Mouse (Mus musculus) stomach, embryonic 15.5 days (tissue): ENCODE results near the gene Erc2. TPM values are rescaled to one million over a fixed set of nuclear protein-coding genes. Genes with fewer than 3 reads are reported as not detected.

ENCODE experiments used
- ATAC-seq: fragments of 200-750 bp; cut with Nextera tagmentation; 2 replicates; pipeline ENCODE4 v1.8.0; 2017; ENCODE audit warnings: low read depth, moderate number of reproducible peaks, moderate TSS enrichment; ENCODE audit not compliant: insufficient read depth, low FRiP score
- H3K27ac ChIP-seq: fragments of 300-500 bp; sonication (generic); 2 replicates; pipeline ENCODE4 v1.5.1; 2015; ENCODE audit warnings: mild to moderate bottlenecking, inconsistent platforms
- H3K27me3 ChIP-seq: fragments of 300-500 bp; sonication (generic); replicated peaks from 2 replicates; pipeline ENCODE4 v1.6.1; 2015; ENCODE audit warnings: inconsistent platforms
- H3K36me3 ChIP-seq: fragments of 300-500 bp; sonication (generic); 2 replicates; pipeline ENCODE4 v1.6.1; 2015; ENCODE audit warnings: inconsistent platforms
- H3K4me1 ChIP-seq: fragments of 300-500 bp; sonication (generic); 2 replicates; pipeline ENCODE4 v1.6.1; 2015; ENCODE audit warnings: inconsistent platforms
- H3K4me2 ChIP-seq: fragments of 300-500 bp; sonication (generic); 2 replicates; pipeline ENCODE4 v1.6.1; 2015; ENCODE audit warnings: mild to moderate bottlenecking, inconsistent platforms
- H3K4me3 ChIP-seq: fragments of 300-500 bp; sonication (generic); replicated peaks from 2 replicates; pipeline ENCODE4 v1.5.1; 2015; ENCODE audit warnings: inconsistent platforms
- H3K9ac ChIP-seq: fragments of 300-500 bp; sonication (generic); 2 replicates; pipeline ENCODE4 v1.6.1; 2015; ENCODE audit warnings: inconsistent platforms
- H3K9me3 ChIP-seq: fragments of 300-500 bp; sonication (generic); 2 replicates; pipeline ENCODE4 v1.6.1; 2016; ENCODE audit warnings: inconsistent platforms
- WGBS: fragments of 180-500 bp; shearing (Covaris S2); methylation state at CpG from one replicate; pipeline ENCODE4 v1.1.7; 2015; 5-methylcytosine and 5-hydroxymethylcytosine counted together
- polyA plus RNA-seq: library from polyadenylated mRNA; unstranded; fragments of >200 nt; fragmentation: Nextera tagmentation; extraction: Ambion mirVana; gene quantifications from 2 replicates; pipeline ENCODE4 v1.2.1, GENCODE M21; 2015

Erc2 gene
- polyA plus RNA-seq, 1 experiment from 2014 or later, result 4.8 TPM

- no peak for ATAC-seq
Observed at GRCm38 (mm10) chr14:27985201-27985600, 363.0 kb downstream of the Erc2 start.

GRCm38 (mm10) chr14:27987422-27987821 is 365.2 kb downstream of the Erc2 start:
- H3K4me1 ChIP-seq, result no peaks in the 10 kb centered on the region

More at GRCm38 (mm10) chr14:27985201-27985600, 363.0 kb downstream of the Erc2 start:
- WGBS, result 74% methylated on average over 5 of the region's 5 CpGs
- no peaks in the 10 kb centered on the region for H3K9me3 ChIP-seq
- no peak overlapping the region for H3K4me3 ChIP-seq
- no peaks in the 10 kb centered on the region for H3K27me3 ChIP-seq
- no peaks in the 10 kb centered on the region for H3K4me1 ChIP-seq
- H3K9ac ChIP-seq, result no peak overlapping the region
- H3K27ac ChIP-seq, result no peak overlapping the region
- no peaks in the 10 kb centered on the region for H3K36me3 ChIP-seq
- no peak overlapping the region for H3K4me2 ChIP-seq

GRCm38 (mm10) chr14:27998551-27998950 is 376.3 kb downstream of the Erc2 start:
- no peaks in the 10 kb centered on the region for H3K9me3 ChIP-seq
- WGBS, result 47% methylated on average over 3 of the region's 3 CpGs
- H3K9ac ChIP-seq, result no peak overlapping the region
- no peak for ATAC-seq
- no peak overlapping the region for H3K27ac ChIP-seq
- no peak overlapping the region for H3K4me3 ChIP-seq
- H3K4me2 ChIP-seq, result no peak overlapping the region
- H3K27me3 ChIP-seq, result no peaks in the 10 kb centered on the region
- H3K4me1 ChIP-seq, result no peaks in the 10 kb centered on the region
- H3K36me3 ChIP-seq, result no peaks in the 10 kb centered on the region

More at GRCm38 (mm10) chr14:27987422-27987821, 365.2 kb downstream of the Erc2 start:
- WGBS, result 84% methylated on average over 1 of the region's 1 CpGs
- ATAC-seq, result no peak
- Histone ChIP-seq H3K27ac (no peak overlapping the region), H3K9me3 (no peaks in the 10 kb centered on the region), H3K36me3 (no peaks in the 10 kb centered on the region), H3K9ac (no peak overlapping the region), H3K4me3 (no peak overlapping the region), H3K4me2 (no peak overlapping the region), H3K27me3 (no peaks in the 10 kb centered on the region)

- Histone ChIP-seq H3K4me2 (no peak overlapping the region), H3K4me3 (no peak overlapping the region), H3K27ac (no peak overlapping the region), H3K9ac (no peak overlapping the region), H3K4me1 (no peaks in the 10 kb centered on the region), H3K36me3 (no peaks in the 10 kb centered on the region), H3K9me3 (no peaks in the 10 kb centered on the region), H3K27me3 (no peaks in the 10 kb centered on the region)
- ATAC-seq, result no peak
- WGBS, result 37% methylated on average over 4 of the region's 4 CpGs
Observed at GRCm38 (mm10) chr14:28004023-28004422, 381.8 kb downstream of the Erc2 start.

- Histone ChIP-seq H3K4me3 (no peak overlapping the region), H3K27me3 (no peaks in the 10 kb centered on the region), H3K9me3 (no peaks in the 10 kb centered on the region), H3K4me2 (no peak overlapping the region), H3K9ac (no peak overlapping the region), H3K27ac (no peak overlapping the region), H3K36me3 (no peaks in the 10 kb centered on the region), H3K4me1 (no peaks in the 10 kb centered on the region)
- WGBS, result 42% methylated on average over 10 of the region's 10 CpGs
- ATAC-seq, result no peak
Observed at GRCm38 (mm10) chr14:28010536-28011280, 388.5 kb downstream of the Erc2 start.

- Histone ChIP-seq H3K27me3 (no peaks in the 10 kb centered on the region), H3K36me3 (no peaks in the 10 kb centered on the region), H3K4me1 (no peaks in the 10 kb centered on the region), H3K9me3 (no peaks in the 10 kb centered on the region), H3K4me3 (no peak overlapping the region), H3K27ac (no peak overlapping the region), H3K9ac (no peak overlapping the region), H3K4me2 (no peak overlapping the region)
- WGBS, result 73% methylated on average over 6 of the region's 6 CpGs
- ATAC-seq, result no peak
Observed at GRCm38 (mm10) chr14:28023199-28023598, 401.0 kb downstream of the Erc2 start.

GRCm38 (mm10) chr14:28030870-28031269 is 408.6 kb downstream of the Erc2 start:
- H3K27me3 ChIP-seq, result no peaks in the 10 kb centered on the region
- H3K9me3 ChIP-seq, result no peaks in the 10 kb centered on the region
- H3K4me1 ChIP-seq, result no peaks in the 10 kb centered on the region
- H3K9ac ChIP-seq, result no peak overlapping the region
- no peak overlapping the region for H3K27ac ChIP-seq
- no peak overlapping the region for H3K4me3 ChIP-seq
- ATAC-seq, result no peak
- 73% methylated on average over 1 of the region's 1 CpGs for WGBS
- no peak overlapping the region for H3K4me2 ChIP-seq
- H3K36me3 ChIP-seq, result no peaks in the 10 kb centered on the region

GRCm38 (mm10) chr14:28035013-28035412 is 412.8 kb downstream of the Erc2 start:
- H3K27me3 ChIP-seq, result no peaks in the 10 kb centered on the region
- no peak for ATAC-seq
- H3K9ac ChIP-seq, result no peak overlapping the region
- no peak overlapping the region for H3K4me3 ChIP-seq
- 47% methylated on average over 2 of the region's 2 CpGs for WGBS
- no peaks in the 10 kb centered on the region for H3K4me1 ChIP-seq
- H3K9me3 ChIP-seq, result no peaks in the 10 kb centered on the region
- H3K36me3 ChIP-seq, result no peaks in the 10 kb centered on the region
- H3K27ac ChIP-seq, result no peak overlapping the region
- H3K4me2 ChIP-seq, result no peak overlapping the region

GRCm38 (mm10) chr14:28043095-28043494 is 420.9 kb downstream of the Erc2 start:
- Histone ChIP-seq H3K9ac (no peak overlapping the region), H3K27me3 (no peaks in the 10 kb centered on the region), H3K9me3 (no peaks in the 10 kb centered on the region), H3K36me3 (no peaks in the 10 kb centered on the region), H3K4me3 (no peak overlapping the region), H3K27ac (peak overlapping the region; percentile 40; the same call in 1 of the 2 replicates), H3K4me2 (no peak overlapping the region), H3K4me1 (no peaks in the 10 kb centered on the region)
- WGBS, result 49% methylated on average over 4 of the region's 4 CpGs
- no peak for ATAC-seq

- H3K9ac ChIP-seq, result no peak overlapping the region
- no peak overlapping the region for H3K4me2 ChIP-seq
- H3K9me3 ChIP-seq, result no peaks in the 10 kb centered on the region
- no peaks in the 10 kb centered on the region for H3K4me1 ChIP-seq
- no peaks in the 10 kb centered on the region for H3K36me3 ChIP-seq
- no peak for ATAC-seq
- 70% methylated on average over 5 of the region's 5 CpGs for WGBS
- H3K4me3 ChIP-seq, result no peak overlapping the region
- H3K27me3 ChIP-seq, result no peaks in the 10 kb centered on the region
- H3K27ac ChIP-seq, result no peak overlapping the region
Observed at GRCm38 (mm10) chr14:28051646-28052045, 429.4 kb downstream of the Erc2 start.

GRCm38 (mm10) chr14:28057159-28057884 is 435.1 kb downstream of the Erc2 start:
- 64% methylated on average over 11 of the region's 11 CpGs for WGBS
- H3K4me2 ChIP-seq, result no peak overlapping the region
- no peak overlapping the region for H3K9ac ChIP-seq
- no peaks in the 10 kb centered on the region for H3K36me3 ChIP-seq
- H3K4me3 ChIP-seq, result no peak overlapping the region
- no peaks in the 10 kb centered on the region for H3K27me3 ChIP-seq
- 0 out of 2 replicates have a peak, but pooled peaks cover 7% of the 10 kb centered on the region for H3K4me1 ChIP-seq
- H3K9me3 ChIP-seq, result no peaks in the 10 kb centered on the region
- ATAC-seq, result no peak
- H3K27ac ChIP-seq, result peak overlapping the region; percentile 45; the same call in 1 of the 2 replicates
